Mouse (Mus musculus) ES-E14 (cell line): ENCODE measurements around the gene Ergic3. TPM values are rescaled to one million over a fixed set of nuclear protein-coding genes. Genes with fewer than 3 reads are reported as not detected.

Experiments used
- DNase-seq: peaks from one replicate; pipeline ENCODE4 v3.0.0-alpha.2; 2013; ENCODE audit warnings: low read depth, low spot score
- H3K27ac ChIP-seq: 2 replicates; pipeline ENCODE4 v1.5.1; 2012; ENCODE audit warnings: low read depth, mild to moderate bottlenecking, low read length, moderate library complexity, mixed read lengths; ENCODE audit not compliant: poor library complexity, insufficient read depth, severe bottlenecking
- H3K36me3 ChIP-seq: 2 replicates; pipeline ENCODE4 v1.6.1; 2012; ENCODE audit warnings: mild to moderate bottlenecking, low read length, moderate library complexity, mixed read lengths; ENCODE audit not compliant: control insufficient read depth, poor library complexity, insufficient read depth, severe bottlenecking
- H3K4me1 ChIP-seq, 2 experiments: fragments of 150-350 bp in 1 of 2; sonication (generic) in 1 of 2; 2 replicates each; pipeline ENCODE4 v1.6.1; 2012; ENCODE audit warnings: low read length in 2 of 2, mild to moderate bottlenecking in 1 of 2, mixed read lengths in 1 of 2; ENCODE audit not compliant: control insufficient read depth in 2 of 2, insufficient read depth in 2 of 2, poor library complexity in 1 of 2
- H3K4me3 ChIP-seq, 2 experiments: fragments of 150-350 bp in 1 of 2; sonication (generic) in 1 of 2; 2 replicates each; pipeline ENCODE4 v1.5.1; 2012; ENCODE audit warnings: low read length in 2 of 2, low read depth in 1 of 2, mild to moderate bottlenecking in 1 of 2, mixed read lengths in 1 of 2; ENCODE audit not compliant: insufficient read depth in 1 of 2, poor library complexity in 1 of 2, severe bottlenecking in 1 of 2
- H3K9ac ChIP-seq: 2 replicates; pipeline ENCODE4 v1.6.1; 2012; ENCODE audit warnings: low read depth, mild to moderate bottlenecking, low read length, mixed read lengths; ENCODE audit not compliant: poor library complexity, insufficient read depth, severe bottlenecking
- H3K9me3 ChIP-seq: fragments of 150-350 bp; sonication (generic); 2 replicates; pipeline ENCODE4 v1.6.1; 2012; ENCODE audit warnings: low read depth, mild to moderate bottlenecking, low read length; ENCODE audit not compliant: control insufficient read depth, insufficient read depth
- CHD2 ChIP-seq: IDR thresholded peaks from 2 replicates; pipeline ENCODE4 v1.6.1; 2014; ENCODE audit warnings: mild to moderate bottlenecking, low read depth, low read length, inconsistent platforms
- HCFC1 ChIP-seq: IDR thresholded peaks from 2 replicates; pipeline ENCODE4 v1.6.1; 2012; ENCODE audit warnings: low read length, inconsistent platforms, borderline replicate concordance; ENCODE audit not compliant: insufficient read depth
- MAFK ChIP-seq: IDR thresholded peaks from 2 replicates; pipeline ENCODE4 v1.6.1; 2014; ENCODE audit warnings: mild to moderate bottlenecking, low read depth, low read length, inconsistent platforms; ENCODE audit not compliant: insufficient read depth
- ZC3H11A ChIP-seq: IDR thresholded peaks from 2 replicates; pipeline ENCODE4 v1.6.1; 2012; ENCODE audit warnings: low read depth, mild to moderate bottlenecking, inconsistent platforms, low read length, borderline replicate concordance
- ZNF384 ChIP-seq: IDR thresholded peaks from 2 replicates; pipeline ENCODE4 v1.6.1; 2012; ENCODE audit warnings: low read depth, low read length, inconsistent platforms
- in situ Hi-C, 2 experiments: fragments of 600-800 bp; cut with MboI; formaldehyde crosslinking; loops; one replicate each; pipeline ENCODE4 v1.15.1; 2025; ENCODE audit warnings: low sequenced_read_pairs in 2 of 2, inconsistent platforms in 1 of 2; ENCODE audit not compliant: unreplicated experiment in 2 of 2
- total RNA-seq: library from RNA; depleted of rRNA; stranded (reverse); fragments of 300-350 nt; gene quantifications from 2 replicates; pipeline ENCODE4 v1.2.3, GENCODE M21; 2012

Gene Ergic3
- total RNA-seq, 1 experiment: 134 TPM

GRCm38 (mm10) chr2:155974087-155974731, 33.6 kb upstream of the Ergic3 start:
- Histone ChIP-seq H3K9ac (no peak overlapping the region), H3K9me3 (no peaks in the 10 kb centered on the region), H3K4me3 (no peak overlapping the region), H3K4me1 (no peaks in the 10 kb centered on the region), H3K36me3 (peaks cover 34% of the 10 kb centered on the region), H3K27ac (no peak overlapping the region)
- in situ Hi-C loops: no loop called here
- no peak for TF ChIP-seq MAFK
- TF ChIP-seq HCFC1: no peak
- TF ChIP-seq CHD2: no peak
- no peak for TF ChIP-seq ZNF384
- TF ChIP-seq ZC3H11A: no peak
- peak; percentile 22 for DNase-seq

GRCm38 (mm10) chr2:155979328-155979991, 28.4 kb upstream of the Ergic3 start:
- Histone ChIP-seq H3K4me3 (no peak overlapping the region), H3K9ac (no peak overlapping the region), H3K27ac (no peak overlapping the region), H3K36me3 (peaks cover 42% of the 10 kb centered on the region), H3K9me3 (no peaks in the 10 kb centered on the region), H3K4me1 (no peaks in the 10 kb centered on the region)
- no peak for DNase-seq
- TF ChIP-seq MAFK (no peak), ZNF384 (no peak), HCFC1 (no peak), CHD2 (no peak), ZC3H11A (no peak)
- in situ Hi-C loops: no loop called here

GRCm38 (mm10) chr2:155985776-155986175, 22.1 kb upstream of the Ergic3 start:
- H3K4me1 ChIP-seq: no peaks in the 10 kb centered on the region
- H3K9ac ChIP-seq: no peak overlapping the region
- no peak overlapping the region for H3K4me3 ChIP-seq
- H3K27ac ChIP-seq: no peak overlapping the region
- no peaks in the 10 kb centered on the region for H3K9me3 ChIP-seq
- DNase-seq: no peak
- H3K36me3 ChIP-seq: peaks cover 31% of the 10 kb centered on the region
- in situ Hi-C loops: no loop called here
- TF ChIP-seq ZC3H11A (no peak), MAFK (no peak), CHD2 (no peak), HCFC1 (no peak), ZNF384 (no peak)

GRCm38 (mm10) chr2:155987131-155987530, 20.7 kb upstream of the Ergic3 start:
- H3K4me3 ChIP-seq: no peak overlapping the region
- no peaks in the 10 kb centered on the region for H3K4me1 ChIP-seq
- TF ChIP-seq MAFK: no peak
- TF ChIP-seq CHD2: no peak
- TF ChIP-seq HCFC1: no peak
- no peak for TF ChIP-seq ZC3H11A
- no peak for TF ChIP-seq ZNF384
- in situ Hi-C loops: no loop called here
- DNase-seq: no peak
- H3K9ac ChIP-seq: no peak overlapping the region
- H3K36me3 ChIP-seq: peaks cover 34% of the 10 kb centered on the region
- no peaks in the 10 kb centered on the region for H3K9me3 ChIP-seq
- no peak overlapping the region for H3K27ac ChIP-seq
